Mouse (Mus musculus): ENCODE results near the gene Lcp2.
A peak's percentile ranks its signal among the peaks of the same experiment; 100 is the strongest.
"Not testable (repeated sequence)": the region's sequence is repeated elsewhere in the genome, so short reads cannot be mapped to it uniquely, and the experiment has no call there.

Gene Lcp2

GRCm38 (mm10) chr11:34098422-34098821 is 51.7 kb downstream of the Lcp2 start, which contains the start of gene 4930469K13Rik:
Gene 4930469K13Rik (minus strand): TSS chr11:34098554.
- no peak for DNase-seq

GRCm38 (mm10) chr11:34101827-34102226 is 55.1 kb downstream of the Lcp2 start:
- DNase-seq = no peak

GRCm38 (mm10) chr11:34104919-34105318 is 58.2 kb downstream of the Lcp2 start:
- DNase-seq = no peak

GRCm38 (mm10) chr11:34109260-34109659 is 62.5 kb downstream of the Lcp2 start:
- DNase-seq = no peak

- no peak for DNase-seq
Measured at GRCm38 (mm10) chr11:34111940-34112339, 65.2 kb downstream of the Lcp2 start.

GRCm38 (mm10) chr11:34112781-34113380 is 66.2 kb downstream of the Lcp2 start:
- no peak for DNase-seq

GRCm38 (mm10) chr11:34113760-34114159 is 67.0 kb downstream of the Lcp2 start:
- no peak for DNase-seq

GRCm38 (mm10) chr11:34116572-34117135 is 69.9 kb downstream of the Lcp2 start:
- DNase-seq = peak; percentile 20

- no peak for DNase-seq
Measured at GRCm38 (mm10) chr11:34117581-34117980, 70.9 kb downstream of the Lcp2 start.

- DNase-seq = no peak
Measured at GRCm38 (mm10) chr11:34118319-34118718, 71.6 kb downstream of the Lcp2 start.

- DNase-seq = peak; percentile 45
Measured at GRCm38 (mm10) chr11:34123147-34123546, 76.4 kb downstream of the Lcp2 start.

GRCm38 (mm10) chr11:34124852-34125251 is 78.1 kb downstream of the Lcp2 start:
- DNase-seq = no peak

- DNase-seq = not testable (repeated sequence)
Measured at GRCm38 (mm10) chr11:34125727-34126126, 79.0 kb downstream of the Lcp2 start.

- no peak for DNase-seq
Measured at GRCm38 (mm10) chr11:34128412-34128811, 81.7 kb downstream of the Lcp2 start.

GRCm38 (mm10) chr11:34139296-34139695 is 92.6 kb downstream of the Lcp2 start:
- DNase-seq = no peak
